Mouse (Mus musculus) heart, embryonic 11.5 days (tissue): Measurements from ENCODE around the gene Sgsm3. TPM values are rescaled to one million over a fixed set of nuclear protein-coding genes. Genes with fewer than 3 reads are reported as not detected.

Experiments used
- ATAC-seq: fragments of 200-750 bp; cut with Nextera tagmentation; replicated peaks from 2 replicates; pipeline ENCODE4 v1.8.0; 2017; ENCODE audit warnings: moderate library complexity; ENCODE audit not compliant: insufficient number of reproducible peaks, low FRiP score, low TSS enrichment
- H3K27ac ChIP-seq: fragments of 300-500 bp; sonication (generic); 2 replicates; pipeline ENCODE4 v1.5.1; 2014; ENCODE audit warnings: mild to moderate bottlenecking, low read depth, low read length
- H3K27me3 ChIP-seq: fragments of 300-500 bp; sonication (generic); 2 replicates; pipeline ENCODE4 v1.6.1; 2014; ENCODE audit warnings: mild to moderate bottlenecking, low read length, mixed read lengths; ENCODE audit not compliant: control insufficient read depth, insufficient read depth
- H3K36me3 ChIP-seq: fragments of 300-500 bp; sonication (generic); 2 replicates; pipeline ENCODE4 v1.6.1; 2014; ENCODE audit warnings: mild to moderate bottlenecking, low read length, moderate library complexity, mixed read lengths; ENCODE audit not compliant: control insufficient read depth, insufficient read depth
- H3K4me1 ChIP-seq: fragments of 300-500 bp; sonication (generic); 2 replicates; pipeline ENCODE4 v1.6.1; 2014; ENCODE audit warnings: low read length; ENCODE audit not compliant: control insufficient read depth, insufficient read depth
- H3K4me2 ChIP-seq: fragments of 300-500 bp; sonication (generic); 2 replicates; pipeline ENCODE4 v1.6.1; 2014; ENCODE audit warnings: mild to moderate bottlenecking, moderate library complexity
- H3K4me3 ChIP-seq: fragments of 300-500 bp; sonication (generic); 2 replicates; pipeline ENCODE4 v1.5.1; 2014; ENCODE audit warnings: low read depth, low read length
- H3K9ac ChIP-seq: fragments of 300-500 bp; sonication (generic); 2 replicates; pipeline ENCODE4 v1.6.1; 2014; ENCODE audit warnings: mild to moderate bottlenecking, low read depth, low read length, moderate library complexity
- H3K9me3 ChIP-seq: fragments of 300-500 bp; sonication (generic); replicated peaks from 2 replicates; pipeline ENCODE4 v1.6.1; 2016; ENCODE audit warnings: low read length; ENCODE audit not compliant: control insufficient read depth
- WGBS: fragments of 180-500 bp; shearing (Covaris S2); extraction: QIAGEN DNeasy Blood & Tissue Kit; methylation state at CpG from one replicate; pipeline ENCODE4 v1.1.7; 2014; ENCODE audit not compliant: insufficient replicate concordance; 5-methylcytosine and 5-hydroxymethylcytosine counted together
- polyA plus RNA-seq: library from polyadenylated mRNA; unstranded; fragments of >200 nt; fragmentation: Nextera tagmentation; extraction: Ambion mirVana; gene quantifications from 2 replicates; pipeline ENCODE4 v1.2.1, GENCODE M21; 2014

Sgsm3 gene
- polyA plus RNA-seq, 1 experiment from 2014 or later: 13.6 TPM

DNA sequence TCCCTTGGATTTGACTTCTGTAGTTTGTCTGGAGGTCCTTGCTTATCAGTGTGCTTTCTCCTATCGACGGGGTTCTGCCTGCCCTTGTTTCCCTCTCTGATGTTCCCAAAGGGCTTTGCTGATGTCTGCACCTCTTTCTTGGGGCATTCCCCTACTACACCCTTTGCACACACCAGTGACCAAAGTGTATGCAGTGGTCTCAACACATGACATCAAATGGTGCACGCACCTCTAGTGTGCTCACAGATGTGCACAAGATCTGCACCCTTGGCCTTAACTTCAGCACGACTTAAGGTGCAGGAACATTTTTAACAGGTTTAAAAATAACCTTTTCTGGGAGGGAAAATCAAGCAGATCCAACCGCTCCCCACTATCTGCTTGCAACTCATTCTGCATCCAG is 38.2 kb upstream of the Sgsm3 start:
- 54% methylated on average over 5 of the region's 5 CpGs for WGBS
- Histone ChIP-seq H3K9ac (no peak overlapping the region), H3K4me2 (no peak overlapping the region), H3K27me3 (no peaks in the 10 kb centered on the region), H3K9me3 (no peaks in the 10 kb centered on the region), H3K4me3 (no peak overlapping the region), H3K36me3 (peaks cover under 1% of the 10 kb centered on the region), H3K27ac (no peak overlapping the region), H3K4me1 (peaks cover 7% of the 10 kb centered on the region)
- no peak for ATAC-seq

GRCm38 (mm10) chr15:80941468-80942040 is 36.0 kb upstream of the Sgsm3 start:
- 87% methylated on average over 6 of the region's 6 CpGs for WGBS

GRCm38 (mm10) chr15:80945851-80946250 is 31.7 kb upstream of the Sgsm3 start:
- no peak for ATAC-seq
- H3K9ac ChIP-seq: no peak overlapping the region
- no peak overlapping the region for H3K27ac ChIP-seq
- no peak overlapping the region for H3K4me2 ChIP-seq
- H3K4me3 ChIP-seq: no peak overlapping the region
- H3K36me3 ChIP-seq: no peaks in the 10 kb centered on the region
- H3K4me1 ChIP-seq: peaks cover 8% of the 10 kb centered on the region
- WGBS: 51% methylated on average over 3 of the region's 3 CpGs
- H3K9me3 ChIP-seq: no peaks in the 10 kb centered on the region
- H3K27me3 ChIP-seq: no peaks in the 10 kb centered on the region

More at GRCm38 (mm10) chr15:80941468-80942040, 36.0 kb upstream of the Sgsm3 start:
- no peaks in the 10 kb centered on the region for H3K27me3 ChIP-seq
- H3K36me3 ChIP-seq: no peaks in the 10 kb centered on the region; the same call in 1 of the 2 replicates
- H3K4me3 ChIP-seq: no peak overlapping the region
- no peak for ATAC-seq
- peaks cover 7% of the 10 kb centered on the region for H3K4me1 ChIP-seq
- H3K9me3 ChIP-seq: no peaks in the 10 kb centered on the region
- no peak overlapping the region for H3K27ac ChIP-seq
- H3K9ac ChIP-seq: no peak overlapping the region
- H3K4me2 ChIP-seq: no peak overlapping the region

- peak within 1 kb of the TSS; percentile 81 for H3K4me2 ChIP-seq
- no peaks in the 10 kb centered on the region for H3K9me3 ChIP-seq
- peak within 1 kb of the TSS; percentile 95 for H3K4me3 ChIP-seq
- H3K4me1 ChIP-seq: peaks cover 8% of the 10 kb centered on the region
- peak within 1 kb of the TSS; percentile 88 for H3K9ac ChIP-seq
- WGBS: under 1% methylated on average over 63 of the region's 63 CpGs
- peak within 1 kb of the TSS; percentile 70 for H3K27ac ChIP-seq
- peaks cover 9% of the 10 kb centered on the region; the same call in 1 of the 2 replicates for H3K36me3 ChIP-seq
- H3K27me3 ChIP-seq: no peaks in the 10 kb centered on the region
- peak; percentile 84 for ATAC-seq
Measured at GRCm38 (mm10) chr15:80948145-80949135, 29.1 kb upstream of the Sgsm3 start, which contains the start of gene Adsl. Adsl (plus strand) TSS chr15:80948490.

GRCm38 (mm10) chr15:80949431-80949830 is 28.1 kb upstream of the Sgsm3 start:
- ATAC-seq: no peak

DNA sequence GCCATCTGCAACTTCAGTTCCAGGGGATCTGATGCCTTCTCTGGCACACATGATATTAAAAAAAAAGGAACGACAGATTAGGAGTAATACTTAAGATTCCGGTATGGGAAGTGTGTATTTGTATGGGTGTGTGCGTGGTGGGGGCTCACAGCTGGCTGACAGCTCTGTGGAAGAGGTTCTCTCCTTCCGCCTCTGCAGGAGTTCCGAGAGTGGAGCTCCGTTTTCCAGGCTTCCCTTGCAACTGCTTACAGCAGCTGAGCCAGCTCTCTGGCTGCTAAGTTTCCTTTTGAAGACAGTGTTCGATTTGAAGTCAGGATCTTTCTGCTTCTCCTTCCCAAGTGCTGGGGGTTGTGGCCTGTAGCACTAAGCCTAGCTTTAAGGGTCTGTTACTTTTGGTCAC is 27.5 kb upstream of the Sgsm3 start:
- Histone ChIP-seq H3K36me3 (peaks cover 16% of the 10 kb centered on the region; the same call in 1 of the 2 replicates), H3K4me3 (no peak overlapping the region)

More at GRCm38 (mm10) chr15:80949431-80949830, 28.1 kb upstream of the Sgsm3 start:
- WGBS: 58% methylated on average over 4 of the region's 4 CpGs
- Histone ChIP-seq H3K36me3 (peaks cover 16% of the 10 kb centered on the region; the same call in 1 of the 2 replicates), H3K27ac (no peak overlapping the region), H3K4me3 (peak overlapping the region; percentile 95), H3K4me1 (peaks cover 8% of the 10 kb centered on the region), H3K27me3 (no peaks in the 10 kb centered on the region), H3K4me2 (peak overlapping the region; percentile 81), H3K9ac (peak overlapping the region; percentile 88), H3K9me3 (no peaks in the 10 kb centered on the region)

GRCm38 (mm10) chr15:80953971-80954370 is 23.6 kb upstream of the Sgsm3 start:
- H3K4me2 ChIP-seq: no peak overlapping the region
- H3K27ac ChIP-seq: no peak overlapping the region
- H3K4me1 ChIP-seq: peaks cover 8% of the 10 kb centered on the region
- no peaks in the 10 kb centered on the region for H3K27me3 ChIP-seq
- WGBS: 89% methylated on average over 9 of the region's 9 CpGs
- H3K9ac ChIP-seq: no peak overlapping the region
- ATAC-seq: no peak
- H3K4me3 ChIP-seq: no peak overlapping the region
- H3K9me3 ChIP-seq: no peaks in the 10 kb centered on the region
- H3K36me3 ChIP-seq: peaks cover 23% of the 10 kb centered on the region

More for the DNA sequence above, 27.5 kb upstream of the Sgsm3 start:
- Histone ChIP-seq H3K27ac (no peak overlapping the region), H3K27me3 (no peaks in the 10 kb centered on the region), H3K9me3 (no peaks in the 10 kb centered on the region), H3K9ac (no peak overlapping the region), H3K4me1 (peaks cover 8% of the 10 kb centered on the region), H3K4me2 (peak overlapping the region; percentile 81; the same call in 1 of the 2 replicates)
- 89% methylated on average over 7 of the region's 7 CpGs for WGBS
- ATAC-seq: no peak

GRCm38 (mm10) chr15:80954861-80955260 is 22.7 kb upstream of the Sgsm3 start:
- Histone ChIP-seq H3K4me2 (no peak overlapping the region), H3K4me1 (peaks cover 2% of the 10 kb centered on the region), H3K36me3 (peaks cover 25% of the 10 kb centered on the region), H3K4me3 (no peak overlapping the region), H3K9me3 (no peaks in the 10 kb centered on the region), H3K27me3 (no peaks in the 10 kb centered on the region), H3K9ac (no peak overlapping the region), H3K27ac (no peak overlapping the region)
- 81% methylated on average over 3 of the region's 3 CpGs for WGBS
- ATAC-seq: no peak
